Mouse (Mus musculus) hindbrain, embryonic 13.5 days (tissue): ENCODE measurements around the gene Strn4. TPM values are rescaled to one million over a fixed set of nuclear protein-coding genes. Genes with fewer than 3 reads are reported as not detected.

ENCODE experiments used
- ATAC-seq: fragments of 200-750 bp; cut with Nextera tagmentation; 2 replicates; pipeline ENCODE4 v1.8.0; 2017; ENCODE audit warnings: moderate TSS enrichment; ENCODE audit not compliant: low FRiP score
- H3K27ac ChIP-seq: fragments of 300-500 bp; sonication (generic); 2 replicates; pipeline ENCODE4 v1.5.1; 2015; ENCODE audit warnings: inconsistent platforms, mild to moderate bottlenecking, moderate library complexity
- H3K27me3 ChIP-seq: fragments of 300-500 bp; sonication (generic); 2 replicates; pipeline ENCODE4 v1.6.1; 2015; ENCODE audit warnings: mild to moderate bottlenecking, inconsistent platforms
- H3K36me3 ChIP-seq: fragments of 300-500 bp; sonication (generic); 2 replicates; pipeline ENCODE4 v1.6.1; 2015; ENCODE audit warnings: mild to moderate bottlenecking, inconsistent platforms
- H3K4me1 ChIP-seq: fragments of 300-500 bp; sonication (generic); replicated peaks from 2 replicates; pipeline ENCODE4 v1.6.1; 2015; ENCODE audit warnings: inconsistent platforms
- H3K4me2 ChIP-seq: fragments of 300-500 bp; sonication (generic); 2 replicates; pipeline ENCODE4 v1.6.1; 2015; ENCODE audit warnings: inconsistent platforms, mild to moderate bottlenecking, moderate library complexity
- H3K4me3 ChIP-seq: fragments of 300-500 bp; sonication (generic); 2 replicates; pipeline ENCODE4 v1.5.1; 2015; ENCODE audit warnings: mild to moderate bottlenecking, inconsistent platforms
- H3K9ac ChIP-seq: fragments of 300-500 bp; sonication (generic); 2 replicates; pipeline ENCODE4 v1.6.1; 2015; ENCODE audit warnings: mild to moderate bottlenecking, inconsistent platforms
- H3K9me3 ChIP-seq: fragments of 300-500 bp; sonication (generic); 2 replicates; pipeline ENCODE4 v1.6.1; 2016; ENCODE audit warnings: inconsistent platforms
- WGBS: fragments of 180-500 bp; shearing (Covaris S2); methylation state at CpG from one replicate; pipeline ENCODE4 v1.1.7; 2015; 5-methylcytosine and 5-hydroxymethylcytosine counted together
- polyA plus RNA-seq: library from polyadenylated mRNA; unstranded; fragments of >200 nt; fragmentation: Nextera tagmentation; extraction: Ambion mirVana; gene quantifications from 2 replicates; pipeline ENCODE4 v1.2.1, GENCODE M21; 2015

The Strn4 gene
- polyA plus RNA-seq, 1 experiment from 2014 or later, result 159 TPM

GRCm38 (mm10) chr7:16785541-16786083, 30.1 kb upstream of the Strn4 start:
- ATAC-seq, result no peak
- H3K27me3 ChIP-seq, result peaks cover 24% of the 10 kb centered on the region
- H3K27ac ChIP-seq, result no peak overlapping the region
- no peak overlapping the region for H3K4me3 ChIP-seq
- H3K9me3 ChIP-seq, result no peaks in the 10 kb centered on the region
- H3K4me1 ChIP-seq, result peaks cover 40% of the 10 kb centered on the region
- peaks cover 3% of the 10 kb centered on the region; the same call in 1 of the 2 replicates for H3K36me3 ChIP-seq
- WGBS, result 90% methylated on average over 8 of the region's 8 CpGs
- no peak overlapping the region for H3K9ac ChIP-seq
- no peak overlapping the region for H3K4me2 ChIP-seq

- 83% methylated on average over 5 of the region's 5 CpGs for WGBS
- H3K36me3 ChIP-seq, result peaks cover 3% of the 10 kb centered on the region
- no peak overlapping the region for H3K4me3 ChIP-seq
- no peaks in the 10 kb centered on the region for H3K9me3 ChIP-seq
- no peak overlapping the region for H3K9ac ChIP-seq
- no peak for ATAC-seq
- H3K4me1 ChIP-seq, result no peaks in the 10 kb centered on the region
- no peak overlapping the region for H3K27ac ChIP-seq
- no peaks in the 10 kb centered on the region for H3K27me3 ChIP-seq
- H3K4me2 ChIP-seq, result no peak overlapping the region
These were observed 23.4 kb upstream of the Strn4 start for GRCm38 (mm10) chr7:16792316-16792715.

- H3K4me3 ChIP-seq, result no peak overlapping the region
- ATAC-seq, result no peak
- peaks cover 6% of the 10 kb centered on the region for H3K36me3 ChIP-seq
- no peaks in the 10 kb centered on the region for H3K9me3 ChIP-seq
- H3K27me3 ChIP-seq, result no peaks in the 10 kb centered on the region
- no peak overlapping the region for H3K4me2 ChIP-seq
- 95% methylated on average over 19 of the region's 19 CpGs for WGBS
- H3K4me1 ChIP-seq, result no peaks in the 10 kb centered on the region
- no peak overlapping the region for H3K9ac ChIP-seq
- no peak overlapping the region for H3K27ac ChIP-seq
These were observed 22.5 kb upstream of the Strn4 start for GRCm38 (mm10) chr7:16793010-16793725.

- ATAC-seq, result no peak
- Histone ChIP-seq H3K4me3 (no peak overlapping the region), H3K4me1 (no peaks in the 10 kb centered on the region), H3K4me2 (no peak overlapping the region), H3K27me3 (no peaks in the 10 kb centered on the region), H3K9ac (no peak overlapping the region), H3K36me3 (peaks cover 4% of the 10 kb centered on the region), H3K27ac (no peak overlapping the region), H3K9me3 (no peaks in the 10 kb centered on the region)
- WGBS, result 93% methylated on average over 5 of the region's 5 CpGs
These were observed 20.8 kb upstream of the Strn4 start for GRCm38 (mm10) chr7:16794886-16795285.

GRCm38 (mm10) chr7:16804409-16805028, 11.2 kb upstream of the Strn4 start:
- no peak overlapping the region for H3K4me3 ChIP-seq
- peaks cover 20% of the 10 kb centered on the region for H3K36me3 ChIP-seq
- H3K27ac ChIP-seq, result no peak overlapping the region
- 28% methylated on average over 8 of the region's 8 CpGs for WGBS
- peaks cover under 1% of the 10 kb centered on the region; the same call in 1 of the 2 replicates for H3K4me1 ChIP-seq
- H3K27me3 ChIP-seq, result no peaks in the 10 kb centered on the region
- H3K9ac ChIP-seq, result no peak overlapping the region
- ATAC-seq, result 0 out of 2 replicates have a peak, but pooled peaks have one; percentile 11
- no peaks in the 10 kb centered on the region for H3K9me3 ChIP-seq
- no peak overlapping the region for H3K4me2 ChIP-seq

GRCm38 (mm10) chr7:16807936-16808335, 7.8 kb upstream of the Strn4 start:
- H3K9ac ChIP-seq, result no peak overlapping the region
- H3K4me1 ChIP-seq, result peaks cover 32% of the 10 kb centered on the region
- no peaks in the 10 kb centered on the region for H3K9me3 ChIP-seq
- no peak overlapping the region for H3K27ac ChIP-seq
- H3K4me3 ChIP-seq, result no peak overlapping the region
- 89% methylated on average over 9 of the region's 9 CpGs for WGBS
- peaks cover 20% of the 10 kb centered on the region for H3K36me3 ChIP-seq
- ATAC-seq, result no peak
- peaks cover 20% of the 10 kb centered on the region for H3K27me3 ChIP-seq
- no peak overlapping the region for H3K4me2 ChIP-seq

- Histone ChIP-seq H3K9ac (no peak overlapping the region), H3K27ac (no peak overlapping the region), H3K27me3 (peaks cover 20% of the 10 kb centered on the region), H3K4me3 (no peak overlapping the region), H3K4me1 (peaks cover 38% of the 10 kb centered on the region), H3K4me2 (no peak overlapping the region), H3K36me3 (peaks cover 24% of the 10 kb centered on the region), H3K9me3 (no peaks in the 10 kb centered on the region)
- no peak for ATAC-seq
- 90% methylated on average over 9 of the region's 9 CpGs for WGBS
These were observed 7.0 kb upstream of the Strn4 start for GRCm38 (mm10) chr7:16808647-16809046.

- Histone ChIP-seq H3K4me2 (peak overlapping the region; percentile 85), H3K36me3 (peaks cover 24% of the 10 kb centered on the region), H3K27me3 (peaks cover 20% of the 10 kb centered on the region), H3K27ac (peak overlapping the region; percentile 94), H3K4me3 (peak overlapping the region; percentile 58; the same call in 1 of the 2 replicates), H3K9ac (0 out of 2 replicates have a peak overlapping the region, but pooled peaks have one; percentile 35), H3K9me3 (no peaks in the 10 kb centered on the region), H3K4me1 (peaks cover 49% of the 10 kb centered on the region)
- WGBS, result 21% methylated on average over 10 of the region's 10 CpGs
- ATAC-seq, result no peak
These were observed 6.0 kb upstream of the Strn4 start for GRCm38 (mm10) chr7:16809739-16810138.

GRCm38 (mm10) chr7:16810399-16810919, 5.2 kb upstream of the Strn4 start:
- WGBS, result 53% methylated on average over 28 of the region's 28 CpGs
- H3K4me1 ChIP-seq, result peaks cover 56% of the 10 kb centered on the region
- H3K4me3 ChIP-seq, result peak overlapping the region; percentile 58
- ATAC-seq, result peak; percentile 18; the same call in 1 of the 2 replicates
- H3K9me3 ChIP-seq, result no peaks in the 10 kb centered on the region
- H3K27ac ChIP-seq, result peak overlapping the region; percentile 94
- H3K36me3 ChIP-seq, result peaks cover 24% of the 10 kb centered on the region
- H3K9ac ChIP-seq, result peak overlapping the region; percentile 87
- H3K27me3 ChIP-seq, result peaks cover 20% of the 10 kb centered on the region
- peak overlapping the region; percentile 85 for H3K4me2 ChIP-seq

GRCm38 (mm10) chr7:16810920-16811648, 4.6 kb upstream of the Strn4 start:
- Histone ChIP-seq H3K4me1 (peaks cover 60% of the 10 kb centered on the region), H3K9me3 (no peaks in the 10 kb centered on the region), H3K4me2 (peak overlapping the region; percentile 85), H3K27ac (peak overlapping the region; percentile 94), H3K36me3 (peaks cover 24% of the 10 kb centered on the region), H3K4me3 (peak overlapping the region; percentile 58), H3K9ac (peak overlapping the region; percentile 87), H3K27me3 (peaks cover 20% of the 10 kb centered on the region)
- ATAC-seq, result peak; percentile 28
- 5% methylated on average over 84 of the region's 90 CpGs for WGBS

- Histone ChIP-seq H3K9ac (peak overlapping the region; percentile 87), H3K36me3 (peaks cover 21% of the 10 kb centered on the region), H3K4me2 (peak overlapping the region; percentile 85), H3K27me3 (peaks cover 20% of the 10 kb centered on the region), H3K27ac (peak overlapping the region; percentile 94), H3K4me3 (peak overlapping the region; percentile 58), H3K9me3 (no peaks in the 10 kb centered on the region), H3K4me1 (peaks cover 60% of the 10 kb centered on the region)
- 10% methylated on average over 17 of the region's 17 CpGs for WGBS
- ATAC-seq, result no peak
These were observed 4.0 kb upstream of the Strn4 start for GRCm38 (mm10) chr7:16811649-16812070.
